Mouse (Mus musculus): ENCODE results near the gene Syngr1.

DNA sequence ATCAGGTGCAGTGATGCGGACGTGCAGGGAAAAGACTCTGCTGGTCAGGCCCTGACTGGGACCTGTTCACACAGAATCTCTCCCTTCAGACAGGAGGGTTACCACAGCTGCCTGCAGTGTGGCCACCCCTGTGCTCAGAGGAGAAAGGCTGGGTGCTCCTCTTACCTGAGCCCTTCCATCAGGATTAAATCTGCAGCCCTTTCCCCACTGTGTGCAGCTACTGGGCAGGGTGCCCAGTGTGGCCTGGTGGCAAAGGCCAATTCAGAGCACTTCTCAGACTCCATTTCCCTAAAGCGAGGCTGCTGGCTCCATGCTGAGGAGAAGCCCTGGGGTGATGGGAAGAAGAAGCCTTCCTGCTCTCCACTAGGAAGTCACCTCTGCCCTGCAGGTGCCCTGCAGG, 70.1 kb downstream of the Syngr1 start:
- TF ChIP-seq CTCF (IDR thresholded peaks at IDR 0.05; ENCODE audit: low read depth) (no peak), EP300 (IDR thresholded peaks at IDR 0.05; ENCODE audit: low read depth) (no peak)

All from liver, postnatal 0 days (tissue).